Comparison of ENCODE assay signal across 17 mouse cellular contexts in the genomic region with DNA sequence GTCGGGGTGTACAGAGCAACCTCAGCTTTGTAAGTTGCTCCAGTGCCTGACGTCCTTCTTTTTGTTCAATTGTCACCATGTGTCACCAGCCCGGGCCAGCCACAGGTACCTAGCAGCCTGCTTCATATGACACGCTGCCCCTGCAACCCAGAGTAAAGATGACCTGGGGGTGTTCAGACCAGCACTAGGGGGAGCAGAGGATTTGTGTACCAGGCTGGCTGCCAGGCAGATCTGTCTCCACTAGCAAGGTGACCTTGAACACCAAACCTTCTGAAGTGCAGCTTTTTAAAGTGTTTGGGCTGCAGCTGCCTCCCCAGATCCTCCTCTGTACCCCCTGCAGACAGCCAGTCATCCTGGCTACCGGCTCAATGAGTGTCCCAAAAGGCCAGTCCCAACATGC. TPM values are rescaled to one million over a fixed set of nuclear protein-coding genes. Genes with fewer than 3 reads are reported as not detected.
A peak's percentile ranks its signal among the peaks of the same experiment; 100 is the strongest.
DNase-seq lines count a peak whose midpoint lies in the region; TF ChIP-seq lines count a peak whose summit lies in the region.
"Had no signal": no experiment of that assay in that cellular context is flagged by ENCODE, and none has a peak within 500 bp of the region (broad histone marks: within the 10 kb centered on the region; RNA-seq: fewer than 3 reads in every experiment).

No protein-coding gene starts in this region.

- peak overlapping the region; percentile 79 for H3K27ac ChIP-seq in heart, embryonic 10.5 days
- no peak overlapping the region; the same call in 1 of the 2 replicates for H3K27ac ChIP-seq in kidney, adult 2 months (ENCODE audit: insufficient read depth, low read depth, low read length)
- no peak overlapping the region for H3K27ac ChIP-seq in thymus, adult 2 months (ENCODE audit: control insufficient read depth, insufficient read depth, low read length)
- H3K27ac ChIP-seq: embryonic facial prominence, embryonic 12.5 days; left cerebral cortex, adult 2 months had no signal

- no peak overlapping the region for H3K4me3 ChIP-seq in heart, embryonic 10.5 days
- no peak overlapping the region for H3K4me3 ChIP-seq in kidney, adult 2 months (ENCODE audit: insufficient read depth, low read depth, low read length)
- H3K4me3 ChIP-seq in thymus, adult 2 months (ENCODE audit: control insufficient read depth, insufficient read depth, low read length), result no peak overlapping the region
- H3K4me3 ChIP-seq: embryonic facial prominence, embryonic 12.5 days; forebrain, embryonic 12.5 days; left cerebral cortex, adult 2 months had no signal

- intact Hi-C loops in heart, postnatal 25 days (cut with DNase I), result no loop called here

- H3K36me3 ChIP-seq in heart, embryonic 10.5 days, result no peaks in the 10 kb centered on the region
- H3K36me3 ChIP-seq in kidney, adult 2 months (ENCODE audit: control insufficient read depth, insufficient read depth, low read length), result no peaks in the 10 kb centered on the region
- H3K36me3 ChIP-seq in thymus, adult 2 months (ENCODE audit: control insufficient read depth, insufficient read depth, low read length), result no peaks in the 10 kb centered on the region
- H3K36me3 ChIP-seq: embryonic facial prominence, embryonic 12.5 days; forebrain, embryonic 12.5 days had no signal

- no peak for TF ChIP-seq CTCF in kidney, adult 2 months (conservative IDR thresholded peaks at IDR 0.05; ENCODE audit: insufficient read depth, insufficient read length, low read depth, low read length)
- TF ChIP-seq CTCF in thymus, adult 2 months (IDR thresholded peaks at IDR 0.05; ENCODE audit: borderline replicate concordance, control insufficient read depth, extremely low read depth, insufficient read depth, low read length, poor library complexity), result no peak

- no peak for DNase-seq in heart, embryonic 10.5 days (ENCODE audit: low spot score)
- DNase-seq in heart, postnatal 25 days (ENCODE audit: low spot score), result no peak
- DNase-seq in kidney, adult 2 months, result peak; percentile 36
- DNase-seq in kidney, adult 8-10 months, result no peak
- peak; percentile 11 for DNase-seq in thymus, postnatal 14 days
- no peak for DNase-seq in thymus, adult 2 months
- DNase-seq in urinary bladder, postnatal 10 days (ENCODE audit: low spot score), result no peak
- no peak for DNase-seq in frontal cortex, postnatal 36 days (ENCODE audit: low spot score in 2 of 2)
- DNase-seq: B cell, adult 2 months; cerebellum, postnatal 25 days; kidney, postnatal 4 days had no signal

- 33% methylated on average over 5 of the region's 5 CpGs for WGBS in heart, embryonic 10.5 days
- 66% methylated on average over 5 of the region's 5 CpGs for WGBS in kidney, adult 2 months
- 51% methylated on average over 5 of the region's 5 CpGs for WGBS in thymus, adult 2 months

- peaks cover 32% of the 10 kb centered on the region for H3K4me1 ChIP-seq in heart, embryonic 10.5 days
- H3K4me1 ChIP-seq in kidney, adult 2 months (ENCODE audit: control insufficient read depth, insufficient read depth, low read length), result peaks cover 3% of the 10 kb centered on the region; the same call in 1 of the 2 replicates
- H3K4me1 ChIP-seq in thymus, adult 2 months (replicated peaks; ENCODE audit: control insufficient read depth, insufficient read depth, low read length), result peaks cover 18% of the 10 kb centered on the region

- no peak for TF ChIP-seq POLR2A in kidney, adult 2 months (IDR thresholded peaks at IDR 0.05; ENCODE audit: low read depth, low read length)
- no peak for TF ChIP-seq POLR2A in thymus, adult 2 months (IDR thresholded peaks at IDR 0.05; ENCODE audit: control insufficient read depth, extremely low read depth, insufficient read depth, low read length, poor library complexity)

- H3K9me3 ChIP-seq in heart, embryonic 10.5 days, result no peaks in the 10 kb centered on the region
- H3K9me3 ChIP-seq: embryonic facial prominence, embryonic 12.5 days; forebrain, embryonic 12.5 days had no signal

- no peaks in the 10 kb centered on the region for H3K27me3 ChIP-seq in heart, embryonic 10.5 days (ENCODE audit: insufficient read depth, poor library complexity, severe bottlenecking)
- H3K27me3 ChIP-seq in kidney, adult 2 months (replicated peaks; ENCODE audit: control insufficient read depth, insufficient read depth, low read length), result no peaks in the 10 kb centered on the region
- H3K27me3 ChIP-seq in thymus, adult 2 months (ENCODE audit: control insufficient read depth, insufficient read depth, low read length), result no peaks in the 10 kb centered on the region
- H3K27me3 ChIP-seq: embryonic facial prominence, embryonic 12.5 days; forebrain, embryonic 12.5 days had no signal

RNA-seq across cellular contexts. Expression of a gene that starts 9.0 kb away (rescaled TPM):
- 3.9 and 4.1 TPM in 2 replicates for polyA plus RNA-seq in heart, embryonic 10.5 days (2016; fragmentation: Nextera tagmentation; extraction: Ambion mirVana)
- 10 to 100 TPM in 1 of 2 experiments, 1 to 10 TPM in 1; 9.8 to 11.5 TPM for total RNA-seq in heart, postnatal 25 days (2021)
- 11.9 and 12.6 TPM in 2 replicates for polyA plus RNA-seq in kidney, adult 2 months (2012; rRNA removed)
- polyA plus RNA-seq in thymus, adult 2 months (2012; rRNA removed), result 7.6 TPM in 2 replicates

RNA-seq across cellular contexts. Expression of a gene that starts 52.5 kb away (rescaled TPM):
- 0.16 TPM in 1 of 2 replicates, not detected in the other for polyA plus RNA-seq in heart, embryonic 10.5 days (2016; fragmentation: Nextera tagmentation; extraction: Ambion mirVana)
- not detected for total RNA-seq in heart, postnatal 25 days (2021)
- polyA plus RNA-seq in kidney, adult 2 months (2012; rRNA removed), result 0.08 and 0.10 TPM in 2 replicates
- 0.38 and 0.74 TPM in 2 replicates for polyA plus RNA-seq in thymus, adult 2 months (2012; rRNA removed)
- total RNA-seq: gastrocnemius, adult 8-10 months; liver, adult 2 months; MEL had no signal

Comparison
In these comparisons a context has a peak if more than half of its experiments do, and no peak if none do; other contexts are left out.
1. DNase-seq: peak in kidney, adult 2 months (single experiment) and thymus, postnatal 14 days (single experiment); none in heart, embryonic 10.5 days (single experiment), heart, postnatal 25 days (single experiment), kidney, adult 8-10 months (0 of 2), thymus, adult 2 months (single experiment), urinary bladder, postnatal 10 days (single experiment) and frontal cortex, postnatal 36 days (0 of 2).